Mouse (Mus musculus) MEL (cell line): ENCODE results near the gene Srd5a3. TPM values are rescaled to one million over a fixed set of nuclear protein-coding genes. Genes with fewer than 3 reads are reported as not detected.

Experiments
- DNase-seq: peaks from one replicate; pipeline ENCODE4 v3.0.0; 2011; ENCODE audit warnings: low read depth, low spot score
- H3K27ac ChIP-seq: 2 replicates; pipeline ENCODE4 v1.5.1; 2012; ENCODE audit warnings: low read depth, mild to moderate bottlenecking, control low read depth, low read length, moderate library complexity; ENCODE audit not compliant: control insufficient read depth
- H3K27me3 ChIP-seq, 2 experiments: fragments of 150-350 bp in 1 of 2; sonication (generic) in 1 of 2; 2 replicates each; pipeline ENCODE4 v1.6.1; 2012; ENCODE audit warnings: low read length in 2 of 2, mild to moderate bottlenecking in 2 of 2, improper control_type of control experiment in 1 of 2, moderate library complexity in 1 of 2; ENCODE audit not compliant: insufficient read depth in 2 of 2, control insufficient read depth in 1 of 2
- H3K36me3 ChIP-seq, 2 experiments: 2 replicates each; pipeline ENCODE4 v1.6.1; 2012 to 2014; ENCODE audit warnings: low read length in 2 of 2, improper control_type of control experiment in 1 of 2, inconsistent platforms in 1 of 2, mild to moderate bottlenecking in 1 of 2; ENCODE audit not compliant: insufficient read depth in 2 of 2, control insufficient read depth in 1 of 2
- H3K4me1 ChIP-seq, 2 experiments: fragments of 150-350 bp in 1 of 2; sonication (generic) in 1 of 2; 2 replicates each; pipeline ENCODE4 v1.6.1; 2012; ENCODE audit warnings: low read length in 2 of 2, improper control_type of control experiment in 1 of 2, mild to moderate bottlenecking in 1 of 2; ENCODE audit not compliant: insufficient read depth in 2 of 2, control insufficient read depth in 1 of 2
- H3K4me3 ChIP-seq, 2 experiments: fragments of 150-350 bp in 1 of 2; sonication (generic) in 1 of 2; 2 replicates each; pipeline ENCODE4 v1.5.1; 2012; ENCODE audit warnings: low read depth in 2 of 2, low read length in 2 of 2, mild to moderate bottlenecking in 2 of 2, moderate library complexity in 2 of 2, control low read depth in 1 of 2, improper control_type of control experiment in 1 of 2; ENCODE audit not compliant: control insufficient read depth in 1 of 2, insufficient read depth in 1 of 2
- H3K79me2 ChIP-seq: 2 replicates; pipeline ENCODE4 v1.6.1; 2012; ENCODE audit warnings: mild to moderate bottlenecking, low read length, moderate library complexity; ENCODE audit not compliant: control insufficient read depth, poor library complexity, insufficient read depth
- H3K9ac ChIP-seq: 2 replicates; pipeline ENCODE4 v1.6.1; 2012; ENCODE audit warnings: low read depth, mild to moderate bottlenecking, control low read depth, low read length, moderate library complexity; ENCODE audit not compliant: control insufficient read depth, poor library complexity, severe bottlenecking
- H3K9me3 ChIP-seq: fragments of 150-350 bp; sonication (generic); replicated peaks from 2 replicates; pipeline ENCODE4 v1.6.1; 2012; ENCODE audit warnings: mild to moderate bottlenecking, low read length, improper control_type of control experiment, moderate library complexity; ENCODE audit not compliant: insufficient read depth
- CTCF ChIP-seq, 3 experiments: IDR thresholded peaks in 2 of 3; conservative IDR thresholded peaks in 1 of 3; 2 replicates each; pipeline ENCODE4 v1.5.1; 2011 to 2012; ENCODE audit warnings: low read length in 3 of 3, low read depth in 2 of 3, mild to moderate bottlenecking in 2 of 3, improper control_type of control experiment in 1 of 3, inconsistent platforms in 1 of 3, mixed read lengths in 1 of 3, moderate library complexity in 1 of 3; ENCODE audit not compliant: control insufficient read depth in 1 of 3, insufficient read depth in 1 of 3, poor library complexity in 1 of 3, severe bottlenecking in 1 of 3
- E2F4 ChIP-seq: IDR thresholded peaks from 2 replicates; pipeline ENCODE4 v1.6.1; 2011; ENCODE audit warnings: low read depth, low read length, improper control_type of control experiment, borderline replicate concordance
- ETS1 ChIP-seq: IDR thresholded peaks from 2 replicates; pipeline ENCODE4 v1.6.1; 2012; ENCODE audit warnings: low read depth, mild to moderate bottlenecking, inconsistent platforms, low read length, improper control_type of control experiment, moderate library complexity
- GATA1 ChIP-seq: IDR thresholded peaks from 2 replicates; pipeline ENCODE4 v1.6.1; 2011; ENCODE audit warnings: low read depth, low read length, improper control_type of control experiment
- HCFC1 ChIP-seq: IDR thresholded peaks from 2 replicates; pipeline ENCODE4 v1.6.1; 2012; ENCODE audit warnings: low read depth, mild to moderate bottlenecking, inconsistent platforms, low read length, improper control_type of control experiment, moderate library complexity
- JUND ChIP-seq: IDR thresholded peaks from 2 replicates; pipeline ENCODE4 v1.6.1; 2011; ENCODE audit warnings: low read depth, mild to moderate bottlenecking, improper control_type of control experiment, low read length
- KAT2A ChIP-seq: conservative IDR thresholded peaks from 2 replicates; pipeline ENCODE4 v1.6.1; 2012; ENCODE audit warnings: low read depth, low read length, improper control_type of control experiment, inconsistent platforms
- NELFE ChIP-seq: IDR thresholded peaks from 2 replicates; pipeline ENCODE4 v1.6.1; 2011; ENCODE audit warnings: low read depth, low read length, improper control_type of control experiment
- POLR2A ChIP-seq, 2 experiments: IDR thresholded peaks; 2 replicates each; pipeline ENCODE4 v1.6.1; 2011 to 2012; ENCODE audit warnings: low read length in 2 of 2, mild to moderate bottlenecking in 2 of 2, control low read depth in 1 of 2, improper control_type of control experiment in 1 of 2, low read depth in 1 of 2, moderate library complexity in 1 of 2; ENCODE audit not compliant: control insufficient read depth in 1 of 2, insufficient read depth in 1 of 2, poor library complexity in 1 of 2
- SIN3A ChIP-seq: IDR thresholded peaks from 2 replicates; pipeline ENCODE4 v1.6.1; 2012; ENCODE audit warnings: low read length, improper control_type of control experiment, inconsistent platforms
- SMC3 ChIP-seq: IDR thresholded peaks from 2 replicates; pipeline ENCODE4 v1.6.1; 2011; ENCODE audit warnings: low read depth, low read length, improper control_type of control experiment
- TAL1 ChIP-seq: IDR thresholded peaks from 2 replicates; pipeline ENCODE4 v1.6.1; 2012; ENCODE audit warnings: mild to moderate bottlenecking, inconsistent platforms, low read length, moderate library complexity, mixed read lengths
- TBP ChIP-seq: IDR thresholded peaks from 2 replicates; pipeline ENCODE4 v1.8.0; 2011; ENCODE audit warnings: low read depth, low read length, improper control_type of control experiment
- ZMIZ1 ChIP-seq: IDR thresholded peaks from 2 replicates; pipeline ENCODE4 v1.6.1; 2012; ENCODE audit warnings: low read depth, mild to moderate bottlenecking, inconsistent platforms, low read length, improper control_type of control experiment, moderate library complexity
- polyA plus RNA-seq, 2 experiments: library from polyadenylated mRNA; stranded (reverse) in 1 of 2; unstranded in 1 of 2; fragments of >175 nt in 1 of 2; fragments of >200 nt in 1 of 2; gene quantifications; 2 replicates each; pipeline versions ENCODE4 v1.2.1 to v1.2.4; 2012; ENCODE audit warnings: low replicate concordance in 2 of 2, low read depth in 1 of 2; ENCODE audit not compliant: insufficient read length in 2 of 2, insufficient read depth in 1 of 2, missing spikeins in 1 of 2
- total RNA-seq: library from RNA; depleted of rRNA; stranded (reverse); fragments of 300-350 nt; gene quantifications from 2 replicates; pipeline ENCODE4 v1.2.3, GENCODE M21; 2012

Srd5a3 gene
- total and polyA plus RNA-seq, 3 experiments: 17.0 to 33.2 TPM; not detected in 1

GRCm38 (mm10) chr5:76138071-76138470, 2.0 kb upstream of the Srd5a3 start:
- peak; percentile 87 for DNase-seq
- Histone ChIP-seq H3K36me3 (peaks cover 0 to 30% of the 10 kb centered on the region in 2 experiments; a peak in 2 of 4 replicates), H3K4me1 (peaks cover 4 to 25% of the 10 kb centered on the region in 2 experiments; a peak in 3 of 4 replicates), H3K9ac (peak overlapping the region; percentile 99), H3K27me3 (no peaks in the 10 kb centered on the region), H3K27ac (peak overlapping the region; percentile 79), H3K4me3 (peak overlapping the region in 1 of 2 experiments; percentile 28; a peak in 2 of 4 replicates), H3K9me3 (no peaks in the 10 kb centered on the region), H3K79me2 (peaks cover 10% of the 10 kb centered on the region)
- TF ChIP-seq SMC3 (no peak), HCFC1 (no peak), POLR2A (IDR thresholded peaks at IDR 0.05; ENCODE audit: control insufficient read depth in 1 of 2, insufficient read depth in 1 of 2, low read depth in 1 of 2, low read length in 2 of 2, poor library complexity in 1 of 2) (0 out of 4 replicates have a peak, but pooled peaks of 1 of the 2 experiments have one; percentile 22), SIN3A (no peak), ETS1 (no peak), GATA1 (peak; percentile 45; the same call in 1 of the 2 replicates), NELFE (no peak), E2F4 (no peak), CTCF (IDR thresholded peaks at IDR 0.05 in 2 of 3, conservative IDR thresholded peaks at IDR 0.05 in 1 of 3; ENCODE audit: control insufficient read depth in 1 of 3, insufficient read depth in 1 of 3, low read depth in 2 of 3, low read length in 3 of 3, poor library complexity in 1 of 3, severe bottlenecking in 1 of 3) (no peak)

- DNase-seq: peak; percentile 91
- peak overlapping the region; percentile 0 to 28; a peak in 3 of 4 replicates for H3K4me3 ChIP-seq
- H3K27me3 ChIP-seq: no peaks in the 10 kb centered on the region
- H3K4me1 ChIP-seq: peaks cover 2 to 25% of the 10 kb centered on the region in 2 experiments; a peak in 3 of 4 replicates
- TF ChIP-seq TBP: peak; percentile 32; the same call in 1 of the 2 replicates
- TF ChIP-seq POLR2A (IDR thresholded peaks at IDR 0.05; ENCODE audit: control insufficient read depth in 1 of 2, insufficient read depth in 1 of 2, low read depth in 1 of 2, low read length in 2 of 2, poor library complexity in 1 of 2): peak in 1 of 2 experiments; percentile 23; a peak in 2 of 4 replicates
- TF ChIP-seq GATA1: peak; percentile 54; the same call in 1 of the 2 replicates
- TF ChIP-seq TAL1: peak; percentile 39; the same call in 1 of the 2 replicates
- TF ChIP-seq JUND: no peak
- peaks cover 10% of the 10 kb centered on the region for H3K79me2 ChIP-seq
- peak overlapping the region; percentile 99 for H3K9ac ChIP-seq
- no peaks in the 10 kb centered on the region for H3K9me3 ChIP-seq
- H3K36me3 ChIP-seq: peaks cover 0 to 26% of the 10 kb centered on the region in 2 experiments; a peak in 2 of 4 replicates
- H3K27ac ChIP-seq: peak overlapping the region; percentile 79
These were observed 1.6 kb upstream of the Srd5a3 start for GRCm38 (mm10) chr5:76138512-76138911.

- peaks cover 0 to 23% of the 10 kb centered on the region in 2 experiments; a peak in 2 of 4 replicates for H3K36me3 ChIP-seq
- H3K9me3 ChIP-seq: no peaks in the 10 kb centered on the region
- H3K4me1 ChIP-seq: peaks cover 0 to 25% of the 10 kb centered on the region in 2 experiments; a peak in 2 of 4 replicates
- peaks cover 10% of the 10 kb centered on the region for H3K79me2 ChIP-seq
- H3K27me3 ChIP-seq: no peaks in the 10 kb centered on the region
- peak overlapping the region; percentile 79 for H3K27ac ChIP-seq
- no peak for TF ChIP-seq KAT2A
- TF ChIP-seq TBP: 0 out of 2 replicates have a peak, but pooled peaks have one; percentile 42
- TF ChIP-seq ZMIZ1: no peak
- peak; percentile 58 for TF ChIP-seq TAL1
- TF ChIP-seq GATA1: peak; percentile 54
- TF ChIP-seq, all 39 proteins: peak for 3
- H3K4me3 ChIP-seq: peak overlapping the region; percentile 54 to 95
- peak overlapping the region; percentile 99 for H3K9ac ChIP-seq
- DNase-seq: peak; percentile 92
These were observed 850 bp upstream of the Srd5a3 start for GRCm38 (mm10) chr5:76139171-76139671.
